Mouse (Mus musculus): ENCODE measurements at regions not wholly inside any gene's neighbourhood (a gene's known extent, or its start where the extent isn't known, plus 50 kb on each side); places are given as distances from the start of the nearest gene placed in this dataset.
"Not testable (repeated sequence)": the region's sequence is repeated elsewhere in the genome, so short reads cannot be mapped to it uniquely, and the experiment has no call there.

GRCm38 (mm10) chr6:37669407-37669806 lies 139.4 kb downstream of the Akr1d1 start:
- DNase-seq (no peak), ATAC-seq (ENCODE audit: insufficient read depth) (no peak)
- 53% methylated on average over 2 of the region's 2 CpGs for WGBS
- Histone ChIP-seq H3K36me3 (ENCODE audit: insufficient read depth) (no peaks in the 10 kb centered on the region), H3K9ac (no peak overlapping the region), H3K4me3 (ENCODE audit: low read depth, low read length) (no peak overlapping the region), H3K4me1 (ENCODE audit: insufficient read depth) (no peaks in the 10 kb centered on the region), H3K27me3 (ENCODE audit: insufficient read depth, low read length) (no peaks in the 10 kb centered on the region), H3K9me3 (ENCODE audit: low read depth, low read length) (no peaks in the 10 kb centered on the region), H3K4me2 (no peak overlapping the region), H3K27ac (ENCODE audit: low read depth) (no peak overlapping the region)
- no peak for TF ChIP-seq CTCF (IDR thresholded peaks at IDR 0.05; ENCODE audit: low read depth)

- Histone ChIP-seq H3K36me3 (ENCODE audit: insufficient read depth) (no peaks in the 10 kb centered on the region), H3K9me3 (ENCODE audit: low read depth, low read length) (no peaks in the 10 kb centered on the region), H3K4me1 (ENCODE audit: insufficient read depth) (no peaks in the 10 kb centered on the region), H3K4me3 (ENCODE audit: low read depth, low read length) (no peak overlapping the region), H3K27me3 (ENCODE audit: insufficient read depth, low read length) (no peaks in the 10 kb centered on the region), H3K27ac (ENCODE audit: low read depth) (no peak overlapping the region), H3K9ac (no peak overlapping the region), H3K4me2 (no peak overlapping the region)
- ATAC-seq (ENCODE audit: insufficient read depth) (no peak), DNase-seq (no peak)
- 70% methylated on average over 3 of the region's 3 CpGs for WGBS
- no peak for TF ChIP-seq CTCF (IDR thresholded peaks at IDR 0.05; ENCODE audit: low read depth)
Measured at GRCm38 (mm10) chr6:37670701-37671100, 140.7 kb downstream of the Akr1d1 start.

- DNase-seq (no peak), ATAC-seq (ENCODE audit: insufficient read depth) (no peak)
- no peak for TF ChIP-seq CTCF (IDR thresholded peaks at IDR 0.05; ENCODE audit: low read depth)
- 48% methylated on average over 3 of the region's 3 CpGs for WGBS
- Histone ChIP-seq H3K27ac (ENCODE audit: low read depth) (no peak overlapping the region), H3K36me3 (ENCODE audit: insufficient read depth) (no peaks in the 10 kb centered on the region), H3K4me3 (ENCODE audit: low read depth, low read length) (no peak overlapping the region), H3K4me2 (no peak overlapping the region), H3K4me1 (ENCODE audit: insufficient read depth) (no peaks in the 10 kb centered on the region), H3K9me3 (ENCODE audit: low read depth, low read length) (no peaks in the 10 kb centered on the region; the same call in 1 of the 2 replicates), H3K9ac (no peak overlapping the region), H3K27me3 (ENCODE audit: insufficient read depth, low read length) (no peaks in the 10 kb centered on the region)
Measured at GRCm38 (mm10) chr6:37679871-37680270, 149.9 kb downstream of the Akr1d1 start.

GRCm38 (mm10) chr6:37681331-37681730 lies 151.4 kb downstream of the Akr1d1 start:
- 65% methylated on average over 2 of the region's 2 CpGs for WGBS
- ATAC-seq (ENCODE audit: insufficient read depth); H3K9me3 ChIP-seq (ENCODE audit: low read depth, low read length); H3K27me3 ChIP-seq (ENCODE audit: insufficient read depth, low read length); H3K9ac ChIP-seq; H3K4me2 ChIP-seq; H3K4me1 ChIP-seq (ENCODE audit: insufficient read depth); H3K27ac ChIP-seq (ENCODE audit: low read depth); H3K36me3 ChIP-seq (ENCODE audit: insufficient read depth); H3K4me3 ChIP-seq (ENCODE audit: low read depth, low read length): not testable (repeated sequence)
- peak; percentile 5 for DNase-seq

GRCm38 (mm10) chr6:37686094-37686493 lies 156.1 kb downstream of the Akr1d1 start:
- Histone ChIP-seq H3K27me3 (ENCODE audit: insufficient read depth, low read length) (no peaks in the 10 kb centered on the region), H3K9ac (no peak overlapping the region), H3K9me3 (ENCODE audit: low read depth, low read length) (no peaks in the 10 kb centered on the region; the same call in 1 of the 2 replicates), H3K4me3 (ENCODE audit: low read depth, low read length) (no peak overlapping the region), H3K4me1 (ENCODE audit: insufficient read depth) (no peaks in the 10 kb centered on the region), H3K4me2 (no peak overlapping the region), H3K36me3 (ENCODE audit: insufficient read depth) (no peaks in the 10 kb centered on the region), H3K27ac (ENCODE audit: low read depth) (no peak overlapping the region)
- WGBS, result 93% methylated on average over 14 of the region's 14 CpGs
- no peak for ATAC-seq (ENCODE audit: insufficient read depth)
- DNase-seq, result no peak
- no peak for TF ChIP-seq CTCF (IDR thresholded peaks at IDR 0.05; ENCODE audit: low read depth)

GRCm38 (mm10) chr6:37688866-37689617 lies 159.1 kb downstream of the Akr1d1 start:
- H3K4me1 ChIP-seq (ENCODE audit: insufficient read depth), result no peaks in the 10 kb centered on the region
- H3K27ac ChIP-seq (ENCODE audit: low read depth), result no peak overlapping the region
- no peak for DNase-seq
- H3K4me2 ChIP-seq, result no peak overlapping the region
- no peaks in the 10 kb centered on the region for H3K36me3 ChIP-seq (ENCODE audit: insufficient read depth)
- TF ChIP-seq CTCF (IDR thresholded peaks at IDR 0.05; ENCODE audit: low read depth), result no peak
- no peak overlapping the region for H3K9ac ChIP-seq
- no peaks in the 10 kb centered on the region for H3K27me3 ChIP-seq (ENCODE audit: insufficient read depth, low read length)
- ATAC-seq (ENCODE audit: insufficient read depth), result no peak
- no peaks in the 10 kb centered on the region for H3K9me3 ChIP-seq (ENCODE audit: low read depth, low read length)
- H3K4me3 ChIP-seq (ENCODE audit: low read depth, low read length), result no peak overlapping the region
- WGBS, result 38% methylated on average over 1 of the region's 1 CpGs

- Histone ChIP-seq H3K4me1 (ENCODE audit: insufficient read depth) (no peaks in the 10 kb centered on the region), H3K4me2 (no peak overlapping the region), H3K9me3 (ENCODE audit: low read depth, low read length) (no peaks in the 10 kb centered on the region), H3K36me3 (ENCODE audit: insufficient read depth) (no peaks in the 10 kb centered on the region), H3K27ac (ENCODE audit: low read depth) (no peak overlapping the region), H3K27me3 (ENCODE audit: insufficient read depth, low read length) (no peaks in the 10 kb centered on the region), H3K9ac (no peak overlapping the region), H3K4me3 (ENCODE audit: low read depth, low read length) (no peak overlapping the region)
- no peak for TF ChIP-seq CTCF (IDR thresholded peaks at IDR 0.05; ENCODE audit: low read depth)
- ATAC-seq (ENCODE audit: insufficient read depth), result no peak
- no peak for DNase-seq
Measured at GRCm38 (mm10) chr6:37689696-37690095, 159.7 kb downstream of the Akr1d1 start.

Measured in lung, embryonic 14.5 days (tissue).